Mouse (Mus musculus): ENCODE data around the gene Zp2.

Zp2 gene

GRCm38 (mm10) chr7:120142743-120143142, 2.3 kb downstream of the Zp2 start:
- DNase-seq (ENCODE audit: low spot score) = no peak

- peak; percentile 36 for DNase-seq (ENCODE audit: low spot score)
These were observed 16.1 kb downstream of the Zp2 start for GRCm38 (mm10) chr7:120128951-120129350.

- DNase-seq (ENCODE audit: low spot score) = no peak
These were observed 17.4 kb downstream of the Zp2 start for GRCm38 (mm10) chr7:120127686-120128059.

- no peak for DNase-seq (ENCODE audit: low spot score)
These were observed 18.0 kb downstream of the Zp2 start for GRCm38 (mm10) chr7:120126976-120127685.

- peak; percentile 87 for DNase-seq (ENCODE audit: low spot score)
These were observed 20.2 kb downstream of the Zp2 start for GRCm38 (mm10) chr7:120124844-120125243.

GRCm38 (mm10) chr7:120123776-120124175, 21.3 kb downstream of the Zp2 start:
- DNase-seq (ENCODE audit: low spot score) = no peak

GRCm38 (mm10) chr7:120117529-120117928, 27.6 kb downstream of the Zp2 start:
- DNase-seq (ENCODE audit: low spot score) = no peak

GRCm38 (mm10) chr7:120116976-120117375, 28.1 kb downstream of the Zp2 start:
- DNase-seq (ENCODE audit: low spot score) = no peak

- DNase-seq (ENCODE audit: low spot score) = no peak
These were observed 35.4 kb downstream of the Zp2 start for GRCm38 (mm10) chr7:120109676-120110075.

- no peak for DNase-seq (ENCODE audit: low spot score)
These were observed 38.7 kb downstream of the Zp2 start for GRCm38 (mm10) chr7:120106356-120106755.

GRCm38 (mm10) chr7:120104975-120105374, 40.1 kb downstream of the Zp2 start:
- DNase-seq (ENCODE audit: low spot score) = no peak

- DNase-seq (ENCODE audit: low spot score) = no peak
These were observed 42.0 kb downstream of the Zp2 start for GRCm38 (mm10) chr7:120103019-120103567.

GRCm38 (mm10) chr7:120102164-120102972, 42.7 kb downstream of the Zp2 start, which contains the start of gene Tmem159:
Gene Tmem159, plus strand, starts transcription at chr7:120102353.
- DNase-seq (ENCODE audit: low spot score) = peak; percentile 82

GRCm38 (mm10) chr7:120098403-120098802, 46.7 kb downstream of the Zp2 start:
- peak; percentile 69 for DNase-seq (ENCODE audit: low spot score)

- peak; percentile 69 for DNase-seq (ENCODE audit: low spot score)
These were observed 47.2 kb downstream of the Zp2 start for GRCm38 (mm10) chr7:120097845-120098244.

- no peak for DNase-seq (ENCODE audit: low spot score)
These were observed 49.9 kb downstream of the Zp2 start, which contains the start of gene Dnah3 for GRCm38 (mm10) chr7:120095180-120095579. Gene Dnah3, minus strand, starts transcription at chr7:120095280.

- DNase-seq (ENCODE audit: low spot score) = no peak
These were observed 50.9 kb downstream of the Zp2 start for GRCm38 (mm10) chr7:120094216-120094615.

- DNase-seq (ENCODE audit: low spot score) = no peak
These were observed 52.1 kb downstream of the Zp2 start for GRCm38 (mm10) chr7:120093033-120093432.

GRCm38 (mm10) chr7:120080177-120080576, 64.9 kb downstream of the Zp2 start:
- no peak for DNase-seq (ENCODE audit: low spot score)

Measured in layer of hippocampus, adult 11-12 months (tissue).